Mouse (Mus musculus) limb, embryonic 13.5 days (tissue): ENCODE data around the gene Gcsh. TPM values are rescaled to one million over a fixed set of nuclear protein-coding genes. Genes with fewer than 3 reads are reported as not detected.

ENCODE experiments used
- ATAC-seq: fragments of 200-750 bp; cut with Nextera tagmentation; 2 replicates; pipeline ENCODE4 v1.8.0; 2017; ENCODE audit warnings: low read depth, moderate number of reproducible peaks, moderate TSS enrichment; ENCODE audit not compliant: low FRiP score
- H3K27ac ChIP-seq: fragments of 300-500 bp; sonication (generic); 2 replicates; pipeline ENCODE4 v1.5.1; 2015; ENCODE audit warnings: inconsistent platforms, mild to moderate bottlenecking, moderate library complexity
- H3K27me3 ChIP-seq: fragments of 300-500 bp; sonication (generic); 2 replicates; pipeline ENCODE4 v1.6.1; 2015; ENCODE audit warnings: mild to moderate bottlenecking, inconsistent platforms
- H3K36me3 ChIP-seq: fragments of 300-500 bp; sonication (generic); 2 replicates; pipeline ENCODE4 v1.6.1; 2015; ENCODE audit warnings: inconsistent platforms, mild to moderate bottlenecking, moderate library complexity
- H3K4me1 ChIP-seq: fragments of 300-500 bp; sonication (generic); 2 replicates; pipeline ENCODE4 v1.6.1; 2015; ENCODE audit warnings: inconsistent platforms
- H3K4me2 ChIP-seq: fragments of 300-500 bp; sonication (generic); replicated peaks from 2 replicates; pipeline ENCODE4 v1.6.1; 2015; ENCODE audit warnings: inconsistent platforms, mild to moderate bottlenecking, moderate library complexity
- H3K4me3 ChIP-seq: fragments of 300-500 bp; sonication (generic); 2 replicates; pipeline ENCODE4 v1.5.1; 2015; ENCODE audit warnings: moderate library complexity, mild to moderate bottlenecking, inconsistent platforms
- H3K9ac ChIP-seq: fragments of 300-500 bp; sonication (generic); 2 replicates; pipeline ENCODE4 v1.6.1; 2015; ENCODE audit warnings: mild to moderate bottlenecking, inconsistent platforms
- H3K9me3 ChIP-seq: fragments of 300-500 bp; sonication (generic); 2 replicates; pipeline ENCODE4 v1.6.1; 2016; ENCODE audit warnings: inconsistent platforms
- WGBS: fragments of 180-500 bp; shearing (Covaris S2); methylation state at CpG from one replicate; pipeline ENCODE4 v1.1.7; 2015; 5-methylcytosine and 5-hydroxymethylcytosine counted together
- polyA plus RNA-seq: library from polyadenylated mRNA; unstranded; fragments of >200 nt; fragmentation: Nextera tagmentation; extraction: Ambion mirVana; gene quantifications from 2 replicates; pipeline ENCODE4 v1.2.1, GENCODE M21; 2015

Gcsh gene
- polyA plus RNA-seq, 1 experiment from 2014 or later, result 124 TPM

DNA sequence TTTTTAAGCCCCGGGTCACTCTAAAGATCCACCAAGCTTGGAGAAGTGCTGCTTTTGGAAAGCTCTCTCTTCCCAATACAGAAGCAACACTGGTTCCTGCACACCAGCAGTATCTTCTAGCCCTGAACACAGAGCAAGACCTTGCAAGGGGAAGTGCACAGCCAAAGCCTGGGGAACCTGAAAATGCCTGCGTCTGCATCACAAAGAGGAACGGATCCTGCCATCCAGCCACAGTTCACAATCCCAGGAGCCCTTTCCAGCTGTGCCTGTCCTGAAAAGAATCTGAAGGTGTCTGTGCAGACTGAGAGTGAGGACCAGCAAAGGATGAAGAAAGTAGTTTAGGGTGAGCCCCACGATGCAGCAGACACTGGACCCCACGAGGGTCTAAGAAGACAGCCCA lies 18.3 kb downstream of the Gcsh start:
- ATAC-seq, result no peak
- Histone ChIP-seq H3K4me2 (peak overlapping the region; percentile 7; the same call in 1 of the 2 replicates), H3K27me3 (no peaks in the 10 kb centered on the region), H3K9me3 (no peaks in the 10 kb centered on the region), H3K36me3 (no peaks in the 10 kb centered on the region), H3K4me3 (no peak overlapping the region), H3K9ac (0 out of 2 replicates have a peak overlapping the region, but pooled peaks have one; percentile 4), H3K4me1 (peaks cover 17% of the 10 kb centered on the region), H3K27ac (no peak overlapping the region)
- 30% methylated on average over 5 of the region's 5 CpGs for WGBS

DNA sequence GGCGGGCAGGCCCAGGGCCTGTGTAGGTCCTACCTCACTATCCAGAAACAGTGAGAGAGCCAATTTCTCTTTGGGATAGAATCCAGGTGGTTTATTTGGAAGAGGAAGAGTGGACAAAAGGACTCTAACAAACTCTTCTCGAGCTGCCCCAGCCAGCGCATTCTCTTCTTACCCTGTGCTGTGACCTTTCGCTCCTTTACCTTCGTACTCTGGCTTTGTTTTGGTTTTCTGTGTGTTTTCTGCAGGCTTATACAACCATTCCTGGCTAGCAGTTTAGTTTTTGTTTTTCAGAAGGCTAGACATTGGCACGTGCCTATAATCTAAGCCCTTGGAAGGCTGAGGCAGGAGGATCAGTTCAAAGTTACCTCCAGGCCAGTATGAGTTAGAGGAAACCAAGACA lies 23.8 kb downstream of the Gcsh start:
- Histone ChIP-seq H3K9ac (no peak overlapping the region), H3K27me3 (no peaks in the 10 kb centered on the region), H3K4me1 (no peaks in the 10 kb centered on the region), H3K4me3 (no peak overlapping the region), H3K27ac (no peak overlapping the region), H3K9me3 (no peaks in the 10 kb centered on the region), H3K36me3 (no peaks in the 10 kb centered on the region), H3K4me2 (no peak overlapping the region)
- ATAC-seq, result no peak
- whole genome bisulfite sequencing, result 87% methylated on average over 6 of the region's 6 CpGs

DNA sequence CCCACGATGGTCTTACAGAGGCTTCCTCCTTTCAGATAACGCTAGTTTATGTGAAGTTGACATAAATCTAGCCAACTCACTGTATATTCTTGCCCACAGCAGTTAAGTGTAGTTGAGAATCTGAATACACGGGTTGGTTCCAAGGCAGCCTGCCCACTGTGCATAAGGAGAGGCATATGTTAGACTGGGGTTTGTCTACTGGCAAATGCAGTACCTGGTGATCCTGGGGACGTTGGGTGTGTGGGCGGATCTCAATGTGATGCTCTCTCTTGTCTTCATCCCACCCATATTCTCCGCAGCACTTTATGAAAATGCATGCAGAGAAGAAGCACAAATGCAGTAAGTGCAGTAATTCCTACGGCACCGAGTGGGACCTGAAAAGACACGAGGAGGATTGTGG lies 38.9 kb downstream of the Gcsh start:
- no peak for ATAC-seq
- H3K4me3 ChIP-seq, result no peak overlapping the region
- no peaks in the 10 kb centered on the region for H3K27me3 ChIP-seq
- 96% methylated on average over 9 of the region's 9 CpGs for WGBS
- no peak overlapping the region for H3K9ac ChIP-seq
- peaks cover 7% of the 10 kb centered on the region for H3K4me1 ChIP-seq
- H3K9me3 ChIP-seq, result no peaks in the 10 kb centered on the region
- H3K36me3 ChIP-seq, result peaks cover 67% of the 10 kb centered on the region
- no peak overlapping the region for H3K27ac ChIP-seq
- H3K4me2 ChIP-seq, result no peak overlapping the region

DNA sequence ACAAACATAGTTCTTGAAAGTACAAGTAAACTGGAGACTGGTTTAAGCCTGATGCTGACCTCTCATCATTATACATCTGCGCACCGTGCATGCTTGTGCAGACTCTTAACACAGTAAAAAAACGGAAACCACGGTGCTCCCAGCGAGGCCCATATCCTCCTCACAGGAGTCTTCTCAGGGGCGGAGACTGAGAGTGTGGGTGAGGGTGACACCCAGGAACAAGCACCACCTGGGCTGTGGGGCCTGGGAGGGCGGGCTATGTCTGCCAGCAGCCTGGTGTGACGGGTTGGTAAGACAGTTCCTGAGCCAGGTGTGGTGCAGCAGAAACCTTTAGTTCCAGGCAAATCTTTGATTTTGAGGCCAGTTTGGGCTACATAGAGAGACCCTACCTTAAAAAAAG lies 40.9 kb downstream of the Gcsh start:
- Histone ChIP-seq H3K9ac (no peak overlapping the region), H3K27me3 (no peaks in the 10 kb centered on the region), H3K4me3 (no peak overlapping the region), H3K27ac (no peak overlapping the region), H3K4me2 (no peak overlapping the region), H3K36me3 (peaks cover 50% of the 10 kb centered on the region), H3K9me3 (no peaks in the 10 kb centered on the region), H3K4me1 (peaks cover 7% of the 10 kb centered on the region)
- 85% methylated on average over 8 of the region's 8 CpGs for WGBS
- ATAC-seq, result no peak

DNA sequence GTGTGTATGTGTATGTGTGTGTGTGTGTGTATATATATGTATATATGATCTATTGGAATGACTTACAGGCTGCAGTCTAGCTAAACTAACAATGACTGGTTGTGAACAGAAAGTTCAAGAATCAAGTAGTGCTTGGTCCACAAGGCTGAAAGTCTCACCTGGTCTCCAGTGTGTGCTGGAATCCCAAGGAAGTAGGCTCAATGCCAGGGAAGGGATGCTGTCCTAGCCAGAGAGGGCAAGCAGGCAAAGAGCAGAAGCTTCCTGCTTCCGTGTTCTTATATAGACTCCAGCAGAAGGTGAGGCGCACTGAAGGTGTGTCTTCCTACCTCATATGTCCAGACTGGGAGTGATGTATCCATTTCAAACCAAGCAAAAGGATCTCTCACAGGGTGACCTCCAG lies 41.6 kb downstream of the Gcsh start:
- H3K27ac ChIP-seq, result no peak overlapping the region
- H3K9ac ChIP-seq, result no peak overlapping the region
- no peaks in the 10 kb centered on the region for H3K9me3 ChIP-seq
- H3K4me1 ChIP-seq, result peaks cover 7% of the 10 kb centered on the region
- ATAC-seq, result no peak
- H3K4me3 ChIP-seq, result no peak overlapping the region
- no peak overlapping the region for H3K4me2 ChIP-seq
- WGBS, result 97% methylated on average over 2 of the region's 2 CpGs
- H3K36me3 ChIP-seq, result peaks cover 43% of the 10 kb centered on the region
- no peaks in the 10 kb centered on the region for H3K27me3 ChIP-seq

DNA sequence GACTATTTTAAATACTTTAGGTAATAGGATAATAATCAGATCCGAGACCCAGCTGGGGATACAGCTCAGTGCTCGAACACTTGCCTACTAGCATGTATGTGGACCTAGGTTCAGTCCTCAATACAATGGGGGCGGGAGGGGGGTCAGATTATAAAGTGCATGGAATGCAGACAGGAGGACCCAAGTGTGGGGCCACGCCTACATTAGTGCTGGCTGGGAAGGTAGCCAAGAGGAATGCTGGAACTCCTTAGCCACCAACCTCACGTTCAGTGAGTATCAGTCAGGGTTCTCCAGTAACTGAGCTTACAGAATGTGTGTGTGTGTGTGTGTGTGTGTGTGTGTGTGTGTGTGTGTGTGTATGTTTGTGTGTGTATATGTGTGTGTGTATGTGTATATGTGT lies 42.0 kb downstream of the Gcsh start:
- H3K4me1 ChIP-seq, result peaks cover 7% of the 10 kb centered on the region
- H3K9ac ChIP-seq, result no peak overlapping the region
- H3K27ac ChIP-seq, result no peak overlapping the region
- no peaks in the 10 kb centered on the region for H3K27me3 ChIP-seq
- H3K36me3 ChIP-seq, result peaks cover 39% of the 10 kb centered on the region
- no peaks in the 10 kb centered on the region for H3K9me3 ChIP-seq
- H3K4me3 ChIP-seq, result no peak overlapping the region
- ATAC-seq, result no peak; the same call in 1 of the 2 replicates
- H3K4me2 ChIP-seq, result no peak overlapping the region
- WGBS, result 44% methylated on average over 5 of the region's 5 CpGs

DNA sequence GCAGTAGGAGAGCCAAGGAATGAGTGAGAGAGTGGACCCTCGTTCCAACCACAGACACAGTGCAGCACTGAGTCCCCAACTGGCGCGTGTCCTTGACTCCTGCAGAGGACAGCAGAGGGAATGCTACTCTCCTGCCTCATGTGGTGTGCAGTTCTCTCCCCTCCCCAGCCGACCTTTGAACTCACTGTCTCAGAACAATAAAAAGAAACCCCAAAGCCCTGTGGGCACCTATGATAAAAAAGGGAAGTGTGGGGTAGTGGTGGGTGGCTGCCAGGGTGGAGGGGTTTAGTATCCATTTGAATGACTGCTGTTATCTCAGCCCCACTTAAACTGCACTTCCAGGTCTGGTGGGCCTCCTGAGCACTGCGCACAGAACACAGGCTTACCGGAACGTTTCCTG lies 45.7 kb downstream of the Gcsh start:
- H3K9me3 ChIP-seq, result no peaks in the 10 kb centered on the region
- no peak for ATAC-seq
- peaks cover 27% of the 10 kb centered on the region for H3K4me1 ChIP-seq
- no peaks in the 10 kb centered on the region for H3K27me3 ChIP-seq
- H3K4me3 ChIP-seq, result no peak overlapping the region
- WGBS, result 93% methylated on average over 7 of the region's 7 CpGs
- H3K27ac ChIP-seq, result no peak overlapping the region
- H3K9ac ChIP-seq, result no peak overlapping the region
- H3K36me3 ChIP-seq, result peaks cover 7% of the 10 kb centered on the region
- no peak overlapping the region for H3K4me2 ChIP-seq

DNA sequence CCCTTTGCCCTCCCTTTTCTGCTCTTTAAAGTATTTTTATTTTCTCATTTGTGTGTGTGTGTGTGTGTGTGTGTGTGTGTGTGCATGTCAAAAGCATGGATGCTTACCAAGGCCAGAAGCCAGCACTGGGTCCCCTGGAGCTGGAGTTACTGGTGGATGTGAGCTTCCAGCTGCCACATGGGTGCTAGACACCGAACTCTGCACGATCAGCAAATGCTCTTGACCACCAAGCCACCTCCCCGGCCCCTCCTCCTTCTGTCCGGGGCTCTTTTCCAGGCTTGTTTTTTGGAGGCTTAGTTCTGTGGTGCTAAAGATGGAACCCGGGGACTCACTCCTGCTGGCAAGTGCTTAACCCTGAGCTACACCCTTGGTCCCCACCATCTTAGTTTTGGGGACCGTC lies 46.5 kb downstream of the Gcsh start:
- Histone ChIP-seq H3K4me2 (no peak overlapping the region), H3K36me3 (peaks cover 7% of the 10 kb centered on the region), H3K4me3 (no peak overlapping the region), H3K9ac (no peak overlapping the region), H3K27ac (no peak overlapping the region), H3K27me3 (no peaks in the 10 kb centered on the region), H3K4me1 (peaks cover 25% of the 10 kb centered on the region), H3K9me3 (no peaks in the 10 kb centered on the region)
- 88% methylated on average over 6 of the region's 6 CpGs for WGBS
- no peak for ATAC-seq

DNA sequence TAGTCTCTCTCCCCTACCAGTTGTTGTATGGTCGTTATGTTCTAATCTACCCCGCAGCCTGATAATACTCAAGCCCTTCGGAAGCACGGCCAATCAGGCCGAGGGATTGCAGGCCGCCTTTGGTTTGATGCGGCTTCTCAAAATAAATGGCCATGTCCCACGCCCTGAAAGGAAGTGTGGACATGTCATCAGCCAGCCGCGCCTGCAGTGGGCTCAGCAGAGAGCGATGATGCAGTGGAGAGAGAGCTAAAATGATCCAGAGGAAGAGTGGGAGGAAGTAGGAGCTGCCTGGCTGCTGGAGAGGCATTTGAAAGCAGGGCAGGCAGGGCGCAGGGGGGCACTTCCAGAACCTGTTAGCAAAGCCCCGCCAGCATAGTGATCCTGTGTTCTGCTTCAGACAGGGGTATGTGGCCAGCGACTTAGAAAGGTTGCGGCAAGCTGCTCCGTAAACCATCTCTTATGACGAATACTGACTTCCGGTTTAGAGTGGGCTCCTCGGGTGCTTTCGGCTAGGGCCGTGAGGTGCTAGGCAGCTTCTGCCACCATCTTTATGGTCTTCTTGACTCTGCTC lies 47.0 kb downstream of the Gcsh start:
- 85% methylated on average over 21 of the region's 21 CpGs for WGBS
- no peak overlapping the region for H3K27ac ChIP-seq
- peaks cover 24% of the 10 kb centered on the region for H3K4me1 ChIP-seq
- no peak overlapping the region for H3K4me2 ChIP-seq
- no peaks in the 10 kb centered on the region for H3K9me3 ChIP-seq
- peaks cover 7% of the 10 kb centered on the region for H3K36me3 ChIP-seq
- H3K9ac ChIP-seq, result peak overlapping the region; percentile 53; the same call in 1 of the 2 replicates
- H3K27me3 ChIP-seq, result no peaks in the 10 kb centered on the region
- no peak overlapping the region for H3K4me3 ChIP-seq
- no peak for ATAC-seq

DNA sequence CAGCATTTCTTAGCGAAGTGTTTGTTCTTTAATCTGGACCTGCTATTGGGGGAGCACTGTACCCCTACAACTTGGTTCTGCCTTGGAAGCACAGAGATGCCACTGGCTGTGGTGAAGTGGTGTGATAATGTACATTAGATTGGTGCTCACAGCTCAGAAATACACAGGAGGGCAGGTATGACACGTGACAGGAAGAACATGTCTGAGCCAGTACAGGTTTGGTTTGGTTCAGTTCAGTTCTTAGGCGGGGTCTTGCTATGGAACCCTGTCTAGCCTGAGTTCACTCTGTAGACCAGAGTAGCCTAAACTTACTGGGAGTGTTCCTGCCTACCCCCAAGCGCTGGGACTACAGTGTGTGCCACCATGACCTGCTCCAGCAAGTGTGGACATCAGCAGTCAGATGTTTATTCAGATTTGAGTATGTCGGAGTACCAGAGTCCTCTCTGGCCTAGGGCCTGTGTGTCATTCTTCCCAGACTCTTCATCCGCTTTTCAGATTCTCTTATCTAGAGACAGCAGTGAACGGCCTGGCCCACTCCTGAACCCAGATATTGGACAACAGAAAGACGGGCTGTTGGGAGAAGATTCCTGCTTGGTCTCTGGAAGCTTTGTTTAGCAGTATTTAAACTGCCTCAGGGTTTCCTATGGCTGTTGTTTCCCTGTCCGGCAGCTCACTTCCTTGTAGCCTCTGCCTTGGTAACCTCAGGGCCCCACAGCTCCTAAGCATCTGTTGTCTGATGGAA lies 48.0 kb downstream of the Gcsh start:
- Histone ChIP-seq H3K36me3 (peaks cover 16% of the 10 kb centered on the region), H3K9me3 (no peaks in the 10 kb centered on the region), H3K4me2 (peak overlapping the region; percentile 97; the same call in 1 of the 2 replicates), H3K4me3 (no peak overlapping the region), H3K27me3 (no peaks in the 10 kb centered on the region), H3K4me1 (peaks cover 20% of the 10 kb centered on the region), H3K9ac (peak overlapping the region; percentile 89), H3K27ac (no peak overlapping the region)
- ATAC-seq, result no peak
- 87% methylated on average over 9 of the region's 9 CpGs for WGBS

DNA sequence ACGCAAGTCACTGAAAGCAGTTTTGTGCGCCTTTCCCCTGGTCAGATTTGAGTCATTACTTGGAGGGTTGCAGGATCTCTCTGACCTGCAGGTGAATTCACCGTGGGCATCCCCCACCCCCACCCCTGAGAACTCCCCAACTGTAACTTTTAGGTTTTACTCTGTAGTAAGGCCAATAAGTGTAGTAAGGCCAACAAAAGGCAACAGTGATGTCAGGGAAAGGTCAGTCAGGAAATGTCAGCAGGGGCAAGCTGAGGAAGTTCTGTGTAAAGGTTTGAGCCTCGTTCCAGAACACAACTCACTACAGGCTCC lies 49.0 kb downstream of the Gcsh start:
- no peak for ATAC-seq
- H3K9me3 ChIP-seq, result no peaks in the 10 kb centered on the region
- H3K27me3 ChIP-seq, result no peaks in the 10 kb centered on the region
- peaks cover 20% of the 10 kb centered on the region for H3K4me1 ChIP-seq
- H3K36me3 ChIP-seq, result peaks cover 16% of the 10 kb centered on the region
- H3K4me2 ChIP-seq, result peak overlapping the region; percentile 97
- H3K9ac ChIP-seq, result peak overlapping the region; percentile 89
- peak overlapping the region; percentile 95 for H3K4me3 ChIP-seq
- WGBS, result 13% methylated on average over 4 of the region's 4 CpGs
- no peak overlapping the region for H3K27ac ChIP-seq

DNA sequence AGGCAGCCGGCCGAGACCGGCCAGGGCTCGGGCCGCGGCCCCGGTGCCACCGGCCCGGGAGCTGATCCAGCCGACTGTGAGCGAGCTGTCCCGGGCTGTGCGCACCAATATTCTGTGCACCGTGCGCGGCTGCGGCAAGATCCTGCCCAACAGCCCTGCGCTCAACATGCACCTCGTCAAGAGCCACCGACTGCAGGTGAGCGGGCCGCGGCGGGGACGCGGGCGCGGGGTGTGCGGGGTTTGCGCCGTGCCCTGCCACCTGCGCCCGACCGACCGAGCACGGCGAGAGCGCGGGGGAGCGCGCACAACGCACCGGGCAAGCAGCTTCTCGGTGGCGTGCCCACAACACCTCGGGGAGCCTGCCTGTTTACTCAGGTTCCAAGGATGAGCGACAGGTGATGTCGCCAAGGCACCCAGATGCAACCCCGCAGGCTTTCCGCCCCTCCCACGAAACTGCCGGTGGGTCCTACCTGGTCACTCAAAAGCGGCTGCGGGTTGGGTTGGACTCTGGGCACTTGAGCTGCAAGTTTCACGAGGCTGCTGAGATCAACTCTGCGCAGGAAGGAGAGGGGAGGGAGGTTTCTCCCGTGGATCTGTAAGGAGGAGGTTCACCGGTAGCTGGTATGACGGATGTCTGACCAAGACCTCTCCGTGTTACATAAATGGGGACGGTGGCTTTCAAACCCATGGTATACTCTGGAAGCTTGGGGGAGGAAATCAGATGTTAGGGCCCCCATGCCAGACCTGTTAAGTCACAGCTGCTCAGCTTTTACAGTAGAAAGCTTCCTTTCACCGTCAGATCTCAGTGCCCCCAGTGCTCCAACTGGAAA lies 49.6 kb downstream of the Gcsh start:
- under 1% methylated on average over 59 of the region's 62 CpGs for WGBS
- peak; percentile 79 for ATAC-seq
- Histone ChIP-seq H3K4me3 (peak overlapping the region; percentile 95), H3K27me3 (no peaks in the 10 kb centered on the region), H3K4me1 (peaks cover 20% of the 10 kb centered on the region), H3K36me3 (peaks cover 16% of the 10 kb centered on the region), H3K4me2 (peak overlapping the region; percentile 97), H3K9me3 (no peaks in the 10 kb centered on the region), H3K27ac (peak overlapping the region; percentile 55; the same call in 1 of the 2 replicates), H3K9ac (peak overlapping the region; percentile 89)
